Mouse (Mus musculus) splenic B cell, adult 2 months (primary cell): ENCODE data around the gene Sec31a.

ENCODE experiments used
- DNase-seq: peaks from one replicate; pipeline ENCODE4 v3.0.0-alpha.2; 2011; ENCODE audit warnings: low read depth, low spot score
- H3K27me3 ChIP-seq: 2 replicates; pipeline ENCODE4 v1.6.1; 2012; ENCODE audit warnings: mild to moderate bottlenecking, low read length, moderate library complexity, mixed read lengths; ENCODE audit not compliant: control insufficient read depth, poor library complexity, insufficient read depth, severe bottlenecking
- H3K36me3 ChIP-seq: 2 replicates; pipeline ENCODE4 v1.6.1; 2012; ENCODE audit warnings: mild to moderate bottlenecking, low read length, moderate library complexity, mixed read lengths; ENCODE audit not compliant: control insufficient read depth, poor library complexity, insufficient read depth, severe bottlenecking

Sec31a gene

GRCm38 (mm10) chr5:100424252-100424651, 8.2 kb upstream of the Sec31a start:
- no peak for DNase-seq

GRCm38 (mm10) chr5:100423626-100424025, 7.6 kb upstream of the Sec31a start:
- Histone ChIP-seq H3K36me3 (peaks cover 4% of the 10 kb centered on the region; the same call in 1 of the 2 replicates), H3K27me3 (no peaks in the 10 kb centered on the region)
- DNase-seq = no peak

More at GRCm38 (mm10) chr5:100424252-100424651, 8.2 kb upstream of the Sec31a start:
- no peaks in the 10 kb centered on the region for H3K27me3 ChIP-seq
- H3K36me3 ChIP-seq = peaks cover 4% of the 10 kb centered on the region; the same call in 1 of the 2 replicates

- no peak for DNase-seq
- peaks cover 4% of the 10 kb centered on the region; the same call in 1 of the 2 replicates for H3K36me3 ChIP-seq
These were observed 2.8 kb upstream of the Sec31a start for GRCm38 (mm10) chr5:100418861-100419260.

DNA sequence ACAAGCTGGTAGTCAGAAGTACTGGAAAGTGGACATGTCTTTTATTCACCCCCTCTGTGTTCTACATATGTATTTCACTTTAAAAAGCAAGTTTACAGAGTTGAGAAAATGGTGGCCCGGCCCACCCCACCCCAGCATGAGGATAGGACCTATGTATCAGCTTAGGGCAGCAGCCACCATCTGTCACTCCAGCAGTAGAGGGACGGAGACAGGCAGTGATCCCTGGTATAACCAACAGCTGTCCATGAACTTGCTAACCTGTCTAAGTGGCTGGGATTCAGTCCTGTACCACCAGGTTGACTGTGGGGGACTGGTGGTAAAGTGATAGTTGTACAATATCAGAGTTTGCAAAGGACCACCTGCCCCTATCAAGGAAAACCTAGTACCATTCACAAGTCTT, 2.0 kb upstream of the Sec31a start:
- no peak for DNase-seq
- Histone ChIP-seq H3K36me3 (peaks cover 2% of the 10 kb centered on the region; the same call in 1 of the 2 replicates), H3K27me3 (no peaks in the 10 kb centered on the region)

More at GRCm38 (mm10) chr5:100418861-100419260, 2.8 kb upstream of the Sec31a start:
- H3K27me3 ChIP-seq = no peaks in the 10 kb centered on the region

DNA sequence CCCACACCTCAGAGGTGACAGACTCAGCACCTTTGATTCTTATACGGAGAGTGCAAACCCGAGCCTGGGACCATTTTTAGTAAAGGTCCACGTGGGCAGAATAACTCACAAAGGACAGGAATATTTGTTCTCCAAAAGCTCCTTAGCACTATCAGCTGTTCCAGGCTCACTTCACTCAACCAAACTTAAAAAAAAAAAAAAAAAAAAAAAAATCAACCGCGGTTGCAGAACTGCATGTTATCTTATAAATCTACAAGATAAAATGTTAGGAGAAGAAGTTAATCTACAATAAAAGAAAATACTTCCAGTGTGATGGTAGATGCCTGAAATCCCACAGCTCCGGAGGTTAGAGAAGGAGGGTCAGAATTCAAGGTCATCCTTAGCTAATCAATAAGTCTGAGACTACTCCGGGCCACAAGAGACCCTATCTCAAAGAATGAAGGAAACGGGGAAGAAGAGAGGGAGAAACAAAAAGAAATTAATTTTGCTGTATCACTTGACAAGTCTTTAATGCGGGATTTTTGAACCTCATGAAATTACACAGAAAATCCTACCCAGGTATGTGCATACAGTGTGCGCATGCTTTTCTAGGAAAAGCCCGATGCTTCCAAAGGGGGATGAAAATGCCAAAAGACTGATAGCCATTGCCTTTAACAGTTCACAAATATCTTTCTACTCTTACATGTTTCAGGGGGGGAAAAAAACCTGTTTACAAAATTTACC, 1.4 kb downstream of the Sec31a start:
- Histone ChIP-seq H3K36me3 (no peaks in the 10 kb centered on the region), H3K27me3 (no peaks in the 10 kb centered on the region)
- no peak for DNase-seq

- no peak for DNase-seq
- Histone ChIP-seq H3K36me3 (no peaks in the 10 kb centered on the region), H3K27me3 (no peaks in the 10 kb centered on the region)
These were observed 3.1 kb downstream of the Sec31a start for GRCm38 (mm10) chr5:100412886-100413285.

DNA sequence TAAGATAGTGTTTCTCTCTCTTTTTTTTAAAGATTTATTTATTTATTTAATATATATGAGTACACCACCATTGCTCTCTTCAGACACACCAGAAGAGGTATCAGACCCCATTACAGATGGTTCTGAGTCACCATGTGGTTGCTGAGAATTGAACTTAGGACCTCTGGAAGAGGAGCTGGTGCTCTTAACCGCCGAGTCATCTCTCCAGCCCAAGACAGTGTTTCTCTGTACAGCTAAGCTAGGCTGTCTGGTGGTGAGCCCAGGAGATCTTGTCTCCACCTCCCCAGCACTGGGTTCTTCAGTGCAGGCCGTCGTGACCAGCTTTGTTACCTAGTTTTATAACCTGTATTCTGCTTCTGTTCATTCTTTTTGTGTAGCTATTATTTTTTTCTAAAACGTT, 5.8 kb downstream of the Sec31a start:
- Histone ChIP-seq H3K27me3 (no peaks in the 10 kb centered on the region), H3K36me3 (peaks cover 4% of the 10 kb centered on the region; the same call in 1 of the 2 replicates)
- no peak for DNase-seq

DNA sequence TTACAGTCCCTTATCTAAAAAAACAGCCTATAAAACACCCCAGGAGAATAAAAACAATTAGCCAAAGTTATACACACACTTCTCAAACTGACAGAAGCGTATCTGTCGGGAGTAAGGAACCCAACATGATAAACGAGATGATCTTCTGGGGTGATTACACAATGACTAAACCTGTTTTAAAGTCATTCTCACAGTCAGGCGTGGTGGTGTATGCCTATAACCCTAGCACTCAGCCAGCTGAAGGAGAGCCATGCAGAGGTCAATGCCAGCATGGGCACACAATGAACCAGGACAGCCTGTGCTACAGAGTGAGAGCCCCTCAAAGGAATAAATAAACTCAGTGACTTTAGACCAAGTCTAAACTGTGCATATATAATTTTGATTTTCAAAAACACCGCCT, 7.5 kb downstream of the Sec31a start:
- Histone ChIP-seq H3K27me3 (no peaks in the 10 kb centered on the region), H3K36me3 (peaks cover 4% of the 10 kb centered on the region)
- no peak for DNase-seq

- DNase-seq = no peak
- Histone ChIP-seq H3K36me3 (peaks cover 18% of the 10 kb centered on the region), H3K27me3 (no peaks in the 10 kb centered on the region)
These were observed 19.3 kb downstream of the Sec31a start for GRCm38 (mm10) chr5:100396753-100397152.

- DNase-seq = peak; percentile 7
- H3K27me3 ChIP-seq = no peaks in the 10 kb centered on the region
These were observed 22.4 kb downstream of the Sec31a start for GRCm38 (mm10) chr5:100393681-100394080.

DNA sequence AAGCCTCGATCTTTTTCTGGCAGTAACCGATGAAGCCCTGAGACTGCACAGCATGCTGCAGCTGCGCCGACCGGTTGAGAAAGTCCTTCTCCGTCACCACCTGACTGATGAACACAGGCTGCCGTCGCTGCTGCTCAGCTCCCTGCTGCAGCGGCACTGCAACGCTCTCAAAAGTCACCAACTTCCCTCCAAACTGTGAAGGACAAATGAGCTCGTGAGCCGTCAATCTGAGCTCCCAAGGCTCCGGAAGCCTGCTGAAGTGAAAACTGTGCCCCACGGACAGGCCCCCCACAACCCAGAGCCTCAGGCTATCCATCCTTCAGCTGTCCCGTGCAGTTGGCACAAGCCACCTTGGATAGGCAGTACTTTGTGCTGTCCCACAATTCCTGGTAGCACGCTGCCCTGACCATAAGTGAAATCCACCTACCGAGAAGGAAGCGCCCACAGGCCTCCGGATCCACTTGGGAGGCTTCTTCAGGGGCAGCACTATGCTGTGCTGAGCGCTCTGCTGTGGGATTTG, 23.5 kb downstream of the Sec31a start:
- Histone ChIP-seq H3K36me3 (peaks cover 22% of the 10 kb centered on the region), H3K27me3 (no peaks in the 10 kb centered on the region)
- DNase-seq = no peak

More at GRCm38 (mm10) chr5:100393681-100394080, 22.4 kb downstream of the Sec31a start:
- peaks cover 22% of the 10 kb centered on the region for H3K36me3 ChIP-seq

DNA sequence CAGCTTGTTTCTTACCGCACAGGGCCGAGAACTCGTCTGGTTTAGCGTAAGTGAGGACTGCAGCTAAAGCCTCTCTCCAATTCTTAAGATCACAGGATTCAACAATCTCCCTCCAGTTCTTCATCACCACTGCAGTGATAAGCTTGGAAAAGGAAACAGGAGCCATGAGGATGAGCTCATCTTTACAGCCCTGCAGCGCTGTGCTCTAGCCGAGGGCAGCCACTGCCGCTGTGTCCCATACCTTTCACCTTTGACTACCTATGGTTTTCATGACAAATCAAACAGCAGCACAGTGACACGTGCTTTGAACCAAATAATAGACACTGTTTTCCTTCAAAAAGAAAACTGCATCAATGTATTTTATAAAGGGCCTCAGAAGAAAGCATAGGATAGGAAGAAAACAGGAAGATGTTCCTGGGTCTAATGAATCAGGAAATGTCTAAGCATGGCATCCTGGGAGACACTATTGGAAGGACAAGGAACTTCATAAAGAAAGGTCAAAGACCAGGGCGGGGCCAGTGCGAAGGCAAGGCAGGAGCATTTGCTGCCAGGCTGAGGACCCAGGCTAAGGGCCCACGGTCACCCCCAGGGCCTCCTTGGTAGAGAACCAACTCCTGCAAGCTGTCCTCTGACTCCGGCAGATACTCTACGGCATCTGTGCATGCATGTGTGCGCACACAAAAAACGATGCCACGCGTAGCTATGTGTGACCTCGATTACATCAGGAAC, 32.1 kb downstream of the Sec31a start:
- no peak for DNase-seq
- Histone ChIP-seq H3K36me3 (peaks cover 24% of the 10 kb centered on the region), H3K27me3 (no peaks in the 10 kb centered on the region)

- H3K27me3 ChIP-seq = no peaks in the 10 kb centered on the region
- DNase-seq = no peak
- H3K36me3 ChIP-seq = peaks cover 24% of the 10 kb centered on the region
These were observed 34.9 kb downstream of the Sec31a start for GRCm38 (mm10) chr5:100381094-100381493.

DNA sequence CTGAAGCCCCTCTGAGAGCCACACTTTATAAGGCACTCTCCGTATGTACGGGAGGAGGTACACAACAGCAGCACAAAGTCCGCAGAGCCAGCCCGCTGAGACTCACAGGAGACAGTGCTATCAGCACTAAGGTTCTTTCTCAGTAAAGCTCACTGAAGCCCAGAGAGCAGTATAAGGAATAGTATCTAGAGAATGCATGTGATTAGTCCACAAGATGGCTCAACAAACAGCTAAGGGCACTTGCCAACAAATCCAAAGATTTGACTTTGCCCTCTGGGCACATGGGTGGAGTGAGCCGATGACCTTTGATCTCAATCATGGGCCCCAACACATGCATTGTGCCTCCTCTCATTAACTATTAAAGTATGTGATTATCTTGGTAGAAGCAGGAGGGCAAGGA, 35.8 kb downstream of the Sec31a start:
- no peak for DNase-seq
- Histone ChIP-seq H3K27me3 (no peaks in the 10 kb centered on the region), H3K36me3 (peaks cover 21% of the 10 kb centered on the region)

GRCm38 (mm10) chr5:100378981-100379380, 37.1 kb downstream of the Sec31a start:
- Histone ChIP-seq H3K36me3 (peaks cover 16% of the 10 kb centered on the region), H3K27me3 (no peaks in the 10 kb centered on the region)
- no peak for DNase-seq
